Mouse (Mus musculus): Measurements from ENCODE around the gene Nes. TPM values are rescaled to one million over a fixed set of nuclear protein-coding genes. Genes with fewer than 3 reads are reported as not detected.
A peak's percentile ranks its signal among the peaks of the same experiment; 100 is the strongest.

Gene Nes
- 7.9 and 8.8 TPM in 2 replicates for polyA plus RNA-seq (2014; fragmentation: Nextera tagmentation; extraction: Ambion mirVana)

DNA sequence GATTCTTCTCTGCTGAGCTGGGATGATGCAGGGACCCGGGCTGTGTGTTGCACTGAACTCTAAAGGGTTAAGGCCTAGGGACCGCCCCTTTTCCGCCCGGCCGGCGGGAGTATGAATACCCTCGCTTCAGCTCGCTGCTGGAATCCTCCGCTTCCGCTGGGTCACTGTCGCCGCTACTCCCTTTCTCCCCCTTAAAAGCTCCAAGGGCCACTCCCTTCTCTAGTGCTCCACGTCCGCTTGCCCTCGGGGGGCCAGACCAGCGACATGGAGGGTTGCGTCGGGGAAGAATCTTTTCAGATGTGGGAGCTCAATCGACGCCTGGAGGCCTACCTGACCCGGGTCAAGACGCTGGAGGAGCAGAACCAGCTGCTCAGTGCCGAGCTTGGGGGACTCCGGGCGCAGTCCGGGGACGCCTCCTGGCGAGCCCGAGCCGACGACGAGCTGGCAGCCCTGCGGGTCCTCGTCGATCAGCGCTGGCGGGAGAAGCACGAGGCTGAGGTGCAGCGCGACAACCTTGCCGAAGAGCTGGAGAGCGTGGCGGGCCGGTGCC, at the start of gene Nes:
Gene Nes (plus strand): TSS at position 140 of the 550 bp plus-strand sequence.
- H3K36me3 ChIP-seq (ENCODE audit: control insufficient read depth, insufficient read depth, low read length) = no peaks in the 10 kb centered on the region
- no peaks in the 10 kb centered on the region for H3K9me3 ChIP-seq (ENCODE audit: control insufficient read depth, low read length)
- H3K9ac ChIP-seq (ENCODE audit: low read length) = peak within 1 kb of the TSS; percentile 55
- peak; percentile 86 for DNase-seq (ENCODE audit: low spot score)
- peak within 1 kb of the TSS; percentile 96 for H3K4me2 ChIP-seq (ENCODE audit: low read depth, severe bottlenecking)
- WGBS = under 1% methylated on average over 44 of the region's 44 CpGs
- peak within 1 kb of the TSS; percentile 49 for H3K4me3 ChIP-seq (ENCODE audit: low read depth, low read length)
- ATAC-seq (ENCODE audit: insufficient number of reproducible peaks, low FRiP score, low TSS enrichment, low read depth) = peak; percentile 60; the same call in 1 of the 2 replicates
- H3K27ac ChIP-seq (replicated peaks; ENCODE audit: low read depth, low read length) = 0 out of 2 replicates have a peak within 1 kb of the TSS, but pooled peaks have one; percentile 36
- peaks cover 19% of the 10 kb centered on the region for H3K27me3 ChIP-seq (ENCODE audit: control insufficient read depth, insufficient read depth, low read length)
- peaks cover 42% of the 10 kb centered on the region for H3K4me1 ChIP-seq (ENCODE audit: control insufficient read depth, insufficient read depth, low read length)

DNA sequence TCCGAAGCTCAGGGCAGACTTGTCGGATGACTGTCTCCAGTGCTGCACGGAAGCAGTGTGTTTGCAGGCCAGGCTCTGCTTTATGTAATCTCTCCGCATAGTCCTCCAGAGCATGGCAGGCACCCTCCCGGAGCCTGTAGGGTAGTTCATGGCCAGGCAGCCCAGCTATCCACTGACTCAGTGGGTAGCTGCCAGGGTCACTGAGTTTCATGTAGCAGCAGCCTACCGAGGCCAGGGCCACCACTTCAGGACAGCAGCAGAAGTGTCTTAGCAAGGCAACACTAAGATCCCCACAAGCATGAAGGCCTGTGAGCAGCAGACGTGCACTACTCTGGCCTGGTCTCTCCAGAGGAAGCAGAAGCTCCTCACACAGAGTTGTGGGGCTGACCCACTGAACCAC, 45.9 kb upstream of the Nes start:
- H3K4me3 ChIP-seq (ENCODE audit: low read depth, low read length) = no peak overlapping the region
- ATAC-seq (ENCODE audit: insufficient number of reproducible peaks, low FRiP score, low TSS enrichment, low read depth) (no peak), DNase-seq (ENCODE audit: low spot score) (no peak)
- no peak overlapping the region for H3K4me2 ChIP-seq (ENCODE audit: low read depth, severe bottlenecking)
- H3K9me3 ChIP-seq (ENCODE audit: control insufficient read depth, low read length) = no peaks in the 10 kb centered on the region
- 0 out of 2 replicates have a peak, but pooled peaks cover 2% of the 10 kb centered on the region for H3K4me1 ChIP-seq (ENCODE audit: control insufficient read depth, insufficient read depth, low read length)
- 91% methylated on average over 7 of the region's 7 CpGs for WGBS
- H3K36me3 ChIP-seq (ENCODE audit: control insufficient read depth, insufficient read depth, low read length) = peaks cover 30% of the 10 kb centered on the region
- H3K9ac ChIP-seq (ENCODE audit: low read length) = no peak overlapping the region
- no peaks in the 10 kb centered on the region for H3K27me3 ChIP-seq (ENCODE audit: control insufficient read depth, insufficient read depth, low read length)
- H3K27ac ChIP-seq (replicated peaks; ENCODE audit: low read depth, low read length) = no peak overlapping the region

DNA sequence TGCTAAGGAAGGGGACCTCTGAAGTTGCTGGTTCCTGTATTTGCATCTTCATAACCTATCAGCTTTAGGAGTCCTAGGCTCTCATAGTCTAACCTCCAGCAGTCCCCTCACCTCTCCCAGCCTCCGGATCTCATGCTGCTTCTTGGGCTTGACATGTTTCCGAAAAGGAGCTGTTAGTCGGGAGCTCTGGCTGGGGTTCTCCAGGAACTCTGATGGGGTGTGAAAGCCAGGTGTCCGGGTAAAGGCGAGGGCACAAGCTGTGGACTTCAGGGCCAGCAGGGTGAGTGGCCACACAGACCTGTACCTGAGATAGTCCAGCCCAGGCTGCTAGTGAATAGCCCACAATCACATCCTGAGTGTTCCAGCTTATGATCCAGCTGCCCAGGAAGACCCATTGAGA, 43.4 kb upstream of the Nes start:
- no peak overlapping the region for H3K4me3 ChIP-seq (ENCODE audit: low read depth, low read length)
- DNase-seq (ENCODE audit: low spot score) (no peak), ATAC-seq (ENCODE audit: insufficient number of reproducible peaks, low FRiP score, low TSS enrichment, low read depth) (no peak)
- no peak overlapping the region for H3K27ac ChIP-seq (replicated peaks; ENCODE audit: low read depth, low read length)
- H3K9ac ChIP-seq (ENCODE audit: low read length) = no peak overlapping the region
- peaks cover 8% of the 10 kb centered on the region; the same call in 1 of the 2 replicates for H3K4me1 ChIP-seq (ENCODE audit: control insufficient read depth, insufficient read depth, low read length)
- 90% methylated on average over 5 of the region's 5 CpGs for WGBS
- H3K36me3 ChIP-seq (ENCODE audit: control insufficient read depth, insufficient read depth, low read length) = peaks cover 30% of the 10 kb centered on the region
- no peaks in the 10 kb centered on the region for H3K9me3 ChIP-seq (ENCODE audit: control insufficient read depth, low read length)
- H3K4me2 ChIP-seq (ENCODE audit: low read depth, severe bottlenecking) = no peak overlapping the region
- H3K27me3 ChIP-seq (ENCODE audit: control insufficient read depth, insufficient read depth, low read length) = no peaks in the 10 kb centered on the region

DNA sequence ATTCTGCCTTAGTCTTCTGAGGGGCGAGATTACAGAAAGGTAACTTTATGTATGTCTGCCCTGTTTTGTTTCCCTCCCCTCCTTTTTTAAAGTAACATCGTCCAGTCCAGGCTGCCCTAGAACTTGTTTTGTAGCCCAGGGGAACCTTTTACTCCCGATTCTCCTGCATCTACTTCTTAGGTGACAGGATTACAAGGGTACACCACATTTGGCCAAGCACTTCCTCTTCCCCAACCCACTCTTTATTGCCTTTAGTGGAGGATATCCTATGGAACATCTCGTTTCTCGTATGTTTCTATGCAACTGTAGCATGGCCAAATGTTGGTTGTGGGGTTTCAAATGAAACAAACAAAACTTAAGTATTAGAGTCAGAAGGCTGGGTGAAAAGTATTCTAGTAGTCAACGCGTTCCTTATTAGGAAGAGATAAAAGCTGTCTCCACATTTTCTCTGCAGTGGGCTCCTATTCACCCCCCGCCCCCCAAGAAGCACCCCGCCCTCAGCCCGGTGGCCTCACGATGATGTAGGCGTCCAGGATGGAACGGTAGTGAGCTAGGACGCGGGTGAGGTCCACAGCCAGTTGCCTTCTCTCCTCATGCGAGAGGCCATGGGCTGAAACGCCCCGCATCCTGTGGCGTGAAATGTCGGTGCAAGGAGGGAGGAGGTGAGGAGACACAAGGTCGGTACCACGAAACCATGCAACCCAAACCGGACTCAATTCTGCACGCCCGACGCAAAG, 41.4 kb upstream of the Nes start:
- Histone ChIP-seq H3K9me3 (ENCODE audit: control insufficient read depth, low read length) (no peaks in the 10 kb centered on the region), H3K4me1 (ENCODE audit: control insufficient read depth, insufficient read depth, low read length) (peaks cover 8% of the 10 kb centered on the region; the same call in 1 of the 2 replicates), H3K27me3 (ENCODE audit: control insufficient read depth, insufficient read depth, low read length) (no peaks in the 10 kb centered on the region), H3K27ac (replicated peaks; ENCODE audit: low read depth, low read length) (no peak overlapping the region), H3K36me3 (ENCODE audit: control insufficient read depth, insufficient read depth, low read length) (peaks cover 22% of the 10 kb centered on the region), H3K9ac (ENCODE audit: low read length) (peak overlapping the region; percentile 61), H3K4me2 (ENCODE audit: low read depth, severe bottlenecking) (peak overlapping the region; percentile 69), H3K4me3 (ENCODE audit: low read depth, low read length) (peak overlapping the region; percentile 52)
- DNase-seq (ENCODE audit: low spot score) (no peak), ATAC-seq (ENCODE audit: insufficient number of reproducible peaks, low FRiP score, low TSS enrichment, low read depth) (peak; percentile 53)
- WGBS = 6% methylated on average over 26 of the region's 26 CpGs

DNA sequence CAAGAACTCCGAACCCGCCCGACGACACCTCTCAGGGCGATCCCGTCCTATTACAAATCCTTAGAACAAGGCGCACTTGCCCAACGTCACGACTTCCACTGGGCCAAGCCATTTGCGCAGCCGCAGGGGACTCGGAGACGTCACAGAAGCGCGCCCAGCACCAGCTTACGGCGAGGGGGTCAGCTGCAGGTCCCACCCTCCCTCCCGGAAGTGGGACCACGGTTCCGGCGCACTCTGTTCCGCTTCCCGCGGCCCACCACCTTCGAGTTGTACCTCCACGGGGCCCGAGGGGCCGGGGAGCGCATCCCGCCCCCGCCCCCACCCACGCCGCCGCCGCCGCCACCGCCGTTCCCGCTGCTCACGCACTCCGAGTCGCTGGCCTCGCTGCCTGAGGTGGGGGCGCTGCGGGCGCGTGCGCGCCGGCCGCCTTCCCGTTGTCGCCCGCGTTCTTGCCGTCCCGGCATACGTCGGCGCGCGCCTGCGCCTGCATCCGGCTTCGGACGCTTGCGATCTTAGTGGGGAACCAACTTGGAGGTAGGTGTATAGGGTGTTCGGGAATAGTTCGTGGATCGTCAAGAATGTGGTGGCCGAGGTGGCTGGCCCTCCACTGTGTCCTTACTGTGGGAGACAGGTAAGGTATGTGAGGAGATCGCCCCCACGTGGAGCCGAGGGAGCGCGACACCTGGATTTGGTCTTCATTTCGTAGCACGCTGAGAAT, 40.6 kb upstream of the Nes start, which contains the start of the genes Isg20l2 and Rrnad1:
Gene Isg20l2 (plus strand): TSS at position 237 of the 718 bp plus-strand sequence.
Gene Rrnad1 (minus strand): TSS at position 640 of the 718 bp plus-strand sequence.
- Histone ChIP-seq H3K9ac (ENCODE audit: low read length) (peak within 1 kb of the TSS; percentile 77), H3K9me3 (ENCODE audit: control insufficient read depth, low read length) (no peaks in the 10 kb centered on the region), H3K27me3 (ENCODE audit: control insufficient read depth, insufficient read depth, low read length) (no peaks in the 10 kb centered on the region), H3K4me2 (ENCODE audit: low read depth, severe bottlenecking) (peak within 1 kb of the TSS; percentile 69), H3K4me3 (ENCODE audit: low read depth, low read length) (peak within 1 kb of the TSS; percentile 52), H3K27ac (replicated peaks; ENCODE audit: low read depth, low read length) (peak within 1 kb of the TSS; percentile 65; the same call in 1 of the 2 replicates), H3K36me3 (ENCODE audit: control insufficient read depth, insufficient read depth, low read length) (peaks cover 18% of the 10 kb centered on the region; the same call in 1 of the 2 replicates), H3K4me1 (ENCODE audit: control insufficient read depth, insufficient read depth, low read length) (peaks cover 8% of the 10 kb centered on the region; the same call in 1 of the 2 replicates)
- peak; percentile 98 for DNase-seq (ENCODE audit: low spot score)
- under 1% methylated on average over 77 of the region's 78 CpGs for WGBS
- ATAC-seq (ENCODE audit: insufficient number of reproducible peaks, low FRiP score, low TSS enrichment, low read depth) = peak; percentile 96

DNA sequence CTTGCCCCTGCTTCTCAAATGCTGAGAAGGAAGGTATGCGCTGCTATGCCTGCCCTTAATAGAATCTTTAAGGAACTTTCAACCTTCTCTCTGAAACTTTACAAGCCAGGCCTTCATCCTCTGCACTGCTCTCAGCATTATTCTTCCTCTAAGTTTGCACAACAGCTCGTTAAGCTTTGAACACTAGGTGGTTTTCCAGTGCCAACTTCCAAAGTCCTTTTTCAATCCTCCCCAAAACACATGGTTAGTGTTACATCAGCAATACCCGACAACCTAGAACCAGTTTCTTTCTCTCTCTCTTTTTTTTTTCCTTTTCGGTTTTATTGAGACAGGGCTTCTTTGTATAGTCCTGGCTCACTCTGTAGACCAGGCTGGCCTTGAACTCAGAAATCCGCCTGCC, 36.9 kb upstream of the Nes start:
- H3K27me3 ChIP-seq (ENCODE audit: control insufficient read depth, insufficient read depth, low read length) = no peaks in the 10 kb centered on the region
- DNase-seq (ENCODE audit: low spot score) (no peak), ATAC-seq (ENCODE audit: insufficient number of reproducible peaks, low FRiP score, low TSS enrichment, low read depth) (no peak)
- no peaks in the 10 kb centered on the region for H3K9me3 ChIP-seq (ENCODE audit: control insufficient read depth, low read length)
- no peak overlapping the region for H3K4me2 ChIP-seq (ENCODE audit: low read depth, severe bottlenecking)
- no peak overlapping the region for H3K27ac ChIP-seq (replicated peaks; ENCODE audit: low read depth, low read length)
- H3K9ac ChIP-seq (ENCODE audit: low read length) = no peak overlapping the region
- H3K36me3 ChIP-seq (ENCODE audit: control insufficient read depth, insufficient read depth, low read length) = peaks cover 24% of the 10 kb centered on the region
- peaks cover 8% of the 10 kb centered on the region; the same call in 1 of the 2 replicates for H3K4me1 ChIP-seq (ENCODE audit: control insufficient read depth, insufficient read depth, low read length)
- whole genome bisulfite sequencing = 86% methylated on average over 5 of the region's 5 CpGs
- H3K4me3 ChIP-seq (ENCODE audit: low read depth, low read length) = no peak overlapping the region

DNA sequence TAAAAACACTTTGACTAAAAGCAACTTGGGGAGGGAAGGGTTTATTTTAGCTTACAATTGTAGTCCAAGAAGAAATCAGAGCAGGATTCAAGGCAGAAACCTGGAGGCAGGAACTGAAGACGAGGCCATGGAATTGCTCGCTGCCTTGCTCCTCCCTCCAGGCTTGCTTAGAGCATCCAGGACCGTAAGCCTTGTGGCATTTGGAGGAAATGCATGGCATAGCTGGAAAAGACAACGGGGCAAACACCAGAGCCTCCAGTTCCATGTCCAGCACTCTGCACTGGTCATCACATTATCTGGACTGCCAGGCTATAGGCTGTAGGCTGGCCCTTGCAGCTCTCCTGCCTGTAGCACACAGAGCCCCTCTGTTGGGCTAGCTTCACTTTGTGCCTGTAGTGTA, 36.4 kb upstream of the Nes start:
- H3K9me3 ChIP-seq (ENCODE audit: control insufficient read depth, low read length) = no peaks in the 10 kb centered on the region
- H3K36me3 ChIP-seq (ENCODE audit: control insufficient read depth, insufficient read depth, low read length) = peaks cover 29% of the 10 kb centered on the region
- WGBS = 80% methylated on average over 4 of the region's 4 CpGs
- H3K27ac ChIP-seq (replicated peaks; ENCODE audit: low read depth, low read length) = no peak overlapping the region
- peaks cover 5% of the 10 kb centered on the region; the same call in 1 of the 2 replicates for H3K4me1 ChIP-seq (ENCODE audit: control insufficient read depth, insufficient read depth, low read length)
- H3K27me3 ChIP-seq (ENCODE audit: control insufficient read depth, insufficient read depth, low read length) = no peaks in the 10 kb centered on the region
- no peak overlapping the region for H3K4me3 ChIP-seq (ENCODE audit: low read depth, low read length)
- no peak overlapping the region for H3K9ac ChIP-seq (ENCODE audit: low read length)
- H3K4me2 ChIP-seq (ENCODE audit: low read depth, severe bottlenecking) = no peak overlapping the region
- DNase-seq (ENCODE audit: low spot score) (no peak), ATAC-seq (ENCODE audit: insufficient number of reproducible peaks, low FRiP score, low TSS enrichment, low read depth) (no peak)

DNA sequence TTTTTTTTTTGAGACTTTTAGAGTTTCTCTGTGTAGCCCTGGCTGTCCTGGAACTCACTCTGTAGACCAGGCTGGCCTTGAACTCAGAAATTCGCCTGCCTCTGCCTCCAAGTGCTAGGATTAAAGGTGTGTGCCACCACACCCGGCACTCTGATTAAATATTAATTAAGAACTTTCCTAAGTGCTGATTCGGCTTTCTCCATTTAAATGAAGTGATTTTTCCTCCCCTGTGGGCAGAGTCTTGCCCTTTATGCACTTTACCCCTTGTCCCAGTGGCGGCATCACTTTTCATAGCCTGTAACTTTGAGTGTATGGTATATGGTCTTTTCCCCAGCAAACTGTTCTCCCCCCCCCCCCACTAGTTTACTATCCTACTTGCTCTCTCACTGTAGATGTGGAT, 35.7 kb upstream of the Nes start:
- Histone ChIP-seq H3K27ac (replicated peaks; ENCODE audit: low read depth, low read length) (no peak overlapping the region), H3K27me3 (ENCODE audit: control insufficient read depth, insufficient read depth, low read length) (no peaks in the 10 kb centered on the region), H3K9me3 (ENCODE audit: control insufficient read depth, low read length) (no peaks in the 10 kb centered on the region), H3K9ac (ENCODE audit: low read length) (no peak overlapping the region), H3K4me3 (ENCODE audit: low read depth, low read length) (no peak overlapping the region), H3K4me2 (ENCODE audit: low read depth, severe bottlenecking) (no peak overlapping the region), H3K36me3 (ENCODE audit: control insufficient read depth, insufficient read depth, low read length) (peaks cover 32% of the 10 kb centered on the region), H3K4me1 (ENCODE audit: control insufficient read depth, insufficient read depth, low read length) (peaks cover 5% of the 10 kb centered on the region; the same call in 1 of the 2 replicates)
- 87% methylated on average over 4 of the region's 4 CpGs for WGBS
- ATAC-seq (ENCODE audit: insufficient number of reproducible peaks, low FRiP score, low TSS enrichment, low read depth) = no peak; the same call in 1 of the 2 replicates
- DNase-seq (ENCODE audit: low spot score) = no peak

Measured in limb, embryonic 11.5 days (tissue).